Mouse (Mus musculus) heart, embryonic 11.5 days (tissue): ENCODE measurements at regions not wholly inside any gene's neighbourhood (a gene's known extent, or its start where the extent isn't known, plus 50 kb on each side); places are given as distances from the start of the nearest gene placed in this dataset.

Source experiments
- ATAC-seq: fragments of 200-750 bp; cut with Nextera tagmentation; replicated peaks from 2 replicates; pipeline ENCODE4 v1.8.0; 2017; ENCODE audit warnings: moderate library complexity; ENCODE audit not compliant: insufficient number of reproducible peaks, low FRiP score, low TSS enrichment
- H3K27ac ChIP-seq: fragments of 300-500 bp; sonication (generic); 2 replicates; pipeline ENCODE4 v1.5.1; 2014; ENCODE audit warnings: mild to moderate bottlenecking, low read depth, low read length
- H3K27me3 ChIP-seq: fragments of 300-500 bp; sonication (generic); 2 replicates; pipeline ENCODE4 v1.6.1; 2014; ENCODE audit warnings: mild to moderate bottlenecking, low read length, mixed read lengths; ENCODE audit not compliant: control insufficient read depth, insufficient read depth
- H3K36me3 ChIP-seq: fragments of 300-500 bp; sonication (generic); 2 replicates; pipeline ENCODE4 v1.6.1; 2014; ENCODE audit warnings: mild to moderate bottlenecking, low read length, moderate library complexity, mixed read lengths; ENCODE audit not compliant: control insufficient read depth, insufficient read depth
- H3K4me1 ChIP-seq: fragments of 300-500 bp; sonication (generic); 2 replicates; pipeline ENCODE4 v1.6.1; 2014; ENCODE audit warnings: low read length; ENCODE audit not compliant: control insufficient read depth, insufficient read depth
- H3K4me2 ChIP-seq: fragments of 300-500 bp; sonication (generic); 2 replicates; pipeline ENCODE4 v1.6.1; 2014; ENCODE audit warnings: mild to moderate bottlenecking, moderate library complexity
- H3K4me3 ChIP-seq: fragments of 300-500 bp; sonication (generic); 2 replicates; pipeline ENCODE4 v1.5.1; 2014; ENCODE audit warnings: low read depth, low read length
- H3K9ac ChIP-seq: fragments of 300-500 bp; sonication (generic); 2 replicates; pipeline ENCODE4 v1.6.1; 2014; ENCODE audit warnings: mild to moderate bottlenecking, low read depth, low read length, moderate library complexity
- H3K9me3 ChIP-seq: fragments of 300-500 bp; sonication (generic); replicated peaks from 2 replicates; pipeline ENCODE4 v1.6.1; 2016; ENCODE audit warnings: low read length; ENCODE audit not compliant: control insufficient read depth
- WGBS: fragments of 180-500 bp; shearing (Covaris S2); extraction: QIAGEN DNeasy Blood & Tissue Kit; methylation state at CpG from one replicate; pipeline ENCODE4 v1.1.7; 2014; ENCODE audit not compliant: insufficient replicate concordance; 5-methylcytosine and 5-hydroxymethylcytosine counted together

DNA sequence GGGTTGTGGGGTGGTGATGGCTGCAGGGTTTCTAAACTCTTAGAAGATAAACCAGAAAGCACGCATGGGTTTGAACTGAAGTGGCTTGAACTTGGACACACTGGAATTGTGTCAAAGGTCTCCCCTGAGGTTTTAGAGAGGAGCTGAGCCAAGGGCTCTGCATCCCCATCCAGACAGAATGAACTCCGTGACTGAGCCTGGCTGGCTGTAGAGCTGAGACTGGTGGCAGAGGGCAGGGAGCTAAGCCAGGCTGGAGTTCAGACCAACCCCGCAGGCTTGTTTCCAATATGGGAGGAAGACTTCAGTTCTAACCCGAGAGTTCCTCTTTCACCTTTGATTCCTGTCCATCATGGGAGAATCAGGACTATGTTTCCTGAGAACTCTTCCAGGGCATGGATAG, 96.9 kb downstream of the Irs2 start:
- no peak for ATAC-seq
- H3K4me2 ChIP-seq = no peak overlapping the region
- no peaks in the 10 kb centered on the region for H3K36me3 ChIP-seq
- peaks cover 8% of the 10 kb centered on the region for H3K4me1 ChIP-seq
- no peaks in the 10 kb centered on the region for H3K9me3 ChIP-seq
- no peak overlapping the region for H3K9ac ChIP-seq
- no peaks in the 10 kb centered on the region for H3K27me3 ChIP-seq
- no peak overlapping the region for H3K27ac ChIP-seq
- H3K4me3 ChIP-seq = no peak overlapping the region
- 72% methylated on average over 4 of the region's 4 CpGs for WGBS

DNA sequence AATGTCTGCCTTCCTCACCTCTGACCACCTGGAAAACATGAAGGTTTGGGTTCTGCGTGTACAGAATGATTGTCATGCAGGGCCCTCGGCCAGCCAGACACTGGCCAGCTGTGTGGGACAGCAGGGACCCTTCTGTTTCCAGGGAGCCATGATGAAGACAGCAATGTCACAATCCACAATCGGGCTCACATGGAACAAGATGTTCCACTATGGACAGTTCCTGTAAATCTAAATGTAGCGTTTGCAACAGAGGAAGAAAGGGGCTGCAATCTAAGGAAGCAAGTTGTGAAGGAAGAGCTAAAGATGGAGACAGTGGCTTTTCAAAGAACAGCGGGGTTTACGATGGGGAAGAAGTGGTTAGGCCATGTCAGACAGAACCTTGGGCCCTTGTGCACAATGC, 97.3 kb downstream of the Irs2 start:
- H3K27ac ChIP-seq = no peak overlapping the region
- ATAC-seq = no peak

GRCm38 (mm10) chr8:10910244-10910872, 97.9 kb downstream of the Irs2 start:
- Histone ChIP-seq H3K9me3 (no peaks in the 10 kb centered on the region), H3K27ac (no peak overlapping the region), H3K4me3 (no peak overlapping the region), H3K9ac (no peak overlapping the region), H3K4me2 (no peak overlapping the region), H3K36me3 (no peaks in the 10 kb centered on the region), H3K4me1 (peaks cover 8% of the 10 kb centered on the region), H3K27me3 (no peaks in the 10 kb centered on the region)
- 0 out of 2 replicates have a peak, but pooled peaks have one; percentile 52 for ATAC-seq
- 23% methylated on average over 6 of the region's 6 CpGs for WGBS

More for the DNA sequence above, 97.3 kb downstream of the Irs2 start:
- no peaks in the 10 kb centered on the region for H3K36me3 ChIP-seq
- H3K4me2 ChIP-seq = no peak overlapping the region
- no peaks in the 10 kb centered on the region for H3K27me3 ChIP-seq
- 78% methylated on average over 6 of the region's 6 CpGs for WGBS
- no peak overlapping the region for H3K9ac ChIP-seq
- H3K4me1 ChIP-seq = peaks cover 8% of the 10 kb centered on the region
- H3K9me3 ChIP-seq = no peaks in the 10 kb centered on the region
- no peak overlapping the region for H3K4me3 ChIP-seq

DNA sequence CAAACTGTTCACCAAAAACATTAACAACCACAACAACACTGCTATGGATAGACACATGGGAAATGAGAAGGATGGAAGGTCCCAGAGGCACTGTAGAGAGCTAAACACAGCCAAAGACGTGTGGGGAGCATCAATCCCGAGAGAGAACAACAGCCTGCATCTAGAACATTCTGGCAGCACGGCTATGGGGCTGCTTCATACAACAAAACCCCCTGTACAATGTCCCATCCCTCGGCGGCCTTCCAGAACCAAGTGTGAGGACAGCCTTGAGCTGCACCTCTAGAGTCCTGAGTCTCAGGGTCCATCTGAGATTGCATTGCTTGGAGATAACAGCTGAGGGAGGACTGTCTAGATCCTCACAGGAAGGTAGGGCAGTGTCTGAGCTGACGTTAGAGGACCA, 99.1 kb downstream of the Irs2 start:
- no peaks in the 10 kb centered on the region for H3K36me3 ChIP-seq
- H3K27me3 ChIP-seq = no peaks in the 10 kb centered on the region
- WGBS = 73% methylated on average over 6 of the region's 6 CpGs
- no peak overlapping the region for H3K9ac ChIP-seq
- ATAC-seq = no peak
- no peak overlapping the region for H3K4me2 ChIP-seq
- no peaks in the 10 kb centered on the region for H3K9me3 ChIP-seq
- H3K4me3 ChIP-seq = no peak overlapping the region
- H3K27ac ChIP-seq = no peak overlapping the region
- H3K4me1 ChIP-seq = peaks cover 8% of the 10 kb centered on the region

GRCm38 (mm10) chr8:10906353-10906752, 101.9 kb downstream of the Irs2 start:
- 70% methylated on average over 6 of the region's 6 CpGs for WGBS
- no peak overlapping the region for H3K4me3 ChIP-seq
- H3K36me3 ChIP-seq = no peaks in the 10 kb centered on the region
- no peak overlapping the region for H3K27ac ChIP-seq
- no peak overlapping the region for H3K4me2 ChIP-seq
- no peaks in the 10 kb centered on the region for H3K9me3 ChIP-seq
- H3K27me3 ChIP-seq = no peaks in the 10 kb centered on the region
- peaks cover 8% of the 10 kb centered on the region for H3K4me1 ChIP-seq
- no peak for ATAC-seq
- no peak overlapping the region for H3K9ac ChIP-seq

- H3K4me2 ChIP-seq = no peak overlapping the region
- H3K36me3 ChIP-seq = no peaks in the 10 kb centered on the region
- no peak for ATAC-seq
- H3K9me3 ChIP-seq = no peaks in the 10 kb centered on the region
- no peaks in the 10 kb centered on the region for H3K27me3 ChIP-seq
- peaks cover 6% of the 10 kb centered on the region for H3K4me1 ChIP-seq
- no peak overlapping the region for H3K4me3 ChIP-seq
- WGBS = 81% methylated on average over 5 of the region's 5 CpGs
- H3K27ac ChIP-seq = no peak overlapping the region
- no peak overlapping the region for H3K9ac ChIP-seq
These were observed 102.5 kb downstream of the Irs2 start for GRCm38 (mm10) chr8:10905761-10906160.

DNA sequence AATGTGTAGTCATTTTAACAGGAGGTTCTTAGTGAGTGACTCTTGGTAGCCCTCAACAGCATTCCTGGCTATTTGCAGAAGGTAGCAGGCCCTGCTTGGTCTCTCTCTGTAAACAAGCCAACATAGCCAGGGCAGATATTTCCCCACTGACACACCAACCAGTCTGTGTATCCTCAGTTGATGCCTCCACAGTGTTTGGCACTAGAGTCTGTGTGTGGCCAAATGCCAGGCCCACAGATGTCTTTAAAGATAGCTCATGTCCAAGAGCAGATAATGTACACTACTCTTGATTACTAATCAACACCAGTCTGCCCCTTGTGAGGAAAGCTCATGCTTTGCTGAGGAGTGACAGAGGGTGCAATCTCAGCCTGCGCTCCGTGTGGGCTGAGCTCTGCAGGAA, 104.3 kb downstream of the Irs2 start:
- H3K27me3 ChIP-seq = no peaks in the 10 kb centered on the region
- no peaks in the 10 kb centered on the region for H3K36me3 ChIP-seq
- peaks cover 9% of the 10 kb centered on the region for H3K4me1 ChIP-seq
- H3K4me3 ChIP-seq = no peak overlapping the region
- H3K4me2 ChIP-seq = no peak overlapping the region
- no peak for ATAC-seq
- H3K27ac ChIP-seq = no peak overlapping the region
- H3K9me3 ChIP-seq = no peaks in the 10 kb centered on the region
- WGBS = 70% methylated on average over 2 of the region's 2 CpGs
- H3K9ac ChIP-seq = no peak overlapping the region

GRCm38 (mm10) chr8:10901954-10902353, 106.3 kb downstream of the Irs2 start:
- peaks cover 24% of the 10 kb centered on the region for H3K4me1 ChIP-seq
- no peak overlapping the region for H3K4me2 ChIP-seq
- 91% methylated on average over 4 of the region's 4 CpGs for WGBS
- no peak overlapping the region for H3K4me3 ChIP-seq
- no peak overlapping the region for H3K27ac ChIP-seq
- no peaks in the 10 kb centered on the region for H3K27me3 ChIP-seq
- no peaks in the 10 kb centered on the region for H3K9me3 ChIP-seq
- no peak overlapping the region for H3K9ac ChIP-seq
- H3K36me3 ChIP-seq = no peaks in the 10 kb centered on the region
- no peak for ATAC-seq

GRCm38 (mm10) chr8:10901014-10901413, 107.2 kb downstream of the Irs2 start:
- Histone ChIP-seq H3K4me2 (no peak overlapping the region), H3K27me3 (no peaks in the 10 kb centered on the region), H3K4me1 (peaks cover 31% of the 10 kb centered on the region), H3K9me3 (no peaks in the 10 kb centered on the region), H3K36me3 (no peaks in the 10 kb centered on the region), H3K9ac (no peak overlapping the region), H3K4me3 (no peak overlapping the region), H3K27ac (no peak overlapping the region)
- WGBS = 51% methylated on average over 3 of the region's 3 CpGs
- ATAC-seq = no peak
